Mouse (Mus musculus) limb, embryonic 10.5 days (tissue): ENCODE results near the gene Krtap4-16. TPM values are rescaled to one million over a fixed set of nuclear protein-coding genes. Genes with fewer than 3 reads are reported as not detected.
"Not testable (repeated sequence)": the region's sequence is repeated elsewhere in the genome, so short reads cannot be mapped to it uniquely, and the experiment has no call there.

Source experiments
- DNase-seq: peaks from one replicate; pipeline ENCODE4 v3.0.0-alpha.2; 2017; ENCODE audit warnings: low spot score
- H3K27ac ChIP-seq: fragments of 300-500 bp; sonication (generic); 2 replicates; pipeline ENCODE4 v1.5.1; 2016; ENCODE audit warnings: mild to moderate bottlenecking
- H3K27me3 ChIP-seq: fragments of 300-500 bp; sonication (generic); 2 replicates; pipeline ENCODE4 v1.6.1; 2016; ENCODE audit warnings: low read depth, mild to moderate bottlenecking; ENCODE audit not compliant: poor library complexity, severe bottlenecking
- H3K36me3 ChIP-seq: fragments of 300-500 bp; sonication (generic); 2 replicates; pipeline ENCODE4 v1.6.1; 2016; ENCODE audit warnings: mild to moderate bottlenecking, moderate library complexity
- H3K4me1 ChIP-seq: fragments of 300-500 bp; sonication (generic); 2 replicates; pipeline ENCODE4 v1.6.1; 2016
- H3K4me3 ChIP-seq: fragments of 300-500 bp; sonication (generic); 2 replicates; pipeline ENCODE4 v1.5.1; 2016; ENCODE audit warnings: mild to moderate bottlenecking, moderate library complexity
- H3K9me3 ChIP-seq: fragments of 300-500 bp; sonication (generic); replicated peaks from 2 replicates; pipeline ENCODE4 v1.6.1; 2016; ENCODE audit warnings: mild to moderate bottlenecking
- WGBS: fragments of 180-500 bp; shearing (Covaris S2); methylation state at CpG from one replicate; pipeline ENCODE4 v1.1.7; 2016; 5-methylcytosine and 5-hydroxymethylcytosine counted together
- polyA plus RNA-seq: library from polyadenylated mRNA; unstranded; fragments of >200 nt; fragmentation: Nextera tagmentation; extraction: Ambion mirVana; gene quantifications from 2 replicates; pipeline ENCODE4 v1.2.1, GENCODE M21; 2016

Gene Krtap4-16
- not detected in 2 replicates for polyA plus RNA-seq

GRCm38 (mm10) chr11:99851508-99851907, at the start of gene Krtap4-16:
TSS of gene Krtap4-16 (minus strand) at chr11:99851608.
- no peak within 1 kb of the TSS for H3K4me3 ChIP-seq
- no peaks in the 10 kb centered on the region for H3K9me3 ChIP-seq
- H3K4me1 ChIP-seq = no peaks in the 10 kb centered on the region
- no peaks in the 10 kb centered on the region for H3K27me3 ChIP-seq
- no peak for DNase-seq
- H3K27ac ChIP-seq = no peak within 1 kb of the TSS
- no peaks in the 10 kb centered on the region for H3K36me3 ChIP-seq

GRCm38 (mm10) chr11:99878887-99879286, 27.5 kb upstream of the Krtap4-16 start, which contains the start of gene Gm11567:
TSS of gene Gm11567 (plus strand) at chr11:99879187.
- H3K27ac ChIP-seq, H3K9me3 ChIP-seq, H3K36me3 ChIP-seq, H3K4me3 ChIP-seq, H3K4me1 ChIP-seq, DNase-seq, H3K27me3 ChIP-seq: not testable (repeated sequence)
- 62% methylated on average over 1 of the region's 1 CpGs for WGBS

- DNase-seq, H3K4me1 ChIP-seq, H3K36me3 ChIP-seq, H3K27me3 ChIP-seq, H3K9me3 ChIP-seq, H3K27ac ChIP-seq, H3K4me3 ChIP-seq: not testable (repeated sequence)
- WGBS = 90% methylated on average over 1 of the region's 1 CpGs
Observed at GRCm38 (mm10) chr11:99873089-99873488, 21.7 kb upstream of the Krtap4-16 start, which contains the start of gene Krtap9-1. TSS of gene Krtap9-1 (plus strand) at chr11:99873389.

- H3K36me3 ChIP-seq, H3K27ac ChIP-seq, H3K9me3 ChIP-seq, DNase-seq, H3K4me3 ChIP-seq, H3K27me3 ChIP-seq, H3K4me1 ChIP-seq: not testable (repeated sequence)
- WGBS = 79% methylated on average over 1 of the region's 1 CpGs
Observed at GRCm38 (mm10) chr11:99864176-99864575, 12.8 kb upstream of the Krtap4-16 start, which contains the start of gene Gm11559. TSS of gene Gm11559 (plus strand) at chr11:99864476.

- H3K27ac ChIP-seq = no peak overlapping the region
- H3K36me3 ChIP-seq = no peaks in the 10 kb centered on the region
- no peaks in the 10 kb centered on the region for H3K4me1 ChIP-seq
- no peaks in the 10 kb centered on the region for H3K9me3 ChIP-seq
- 89% methylated on average over 2 of the region's 2 CpGs for WGBS
- DNase-seq = no peak
- no peak overlapping the region for H3K4me3 ChIP-seq
- no peaks in the 10 kb centered on the region for H3K27me3 ChIP-seq
Observed at GRCm38 (mm10) chr11:99858761-99859160, 7.4 kb upstream of the Krtap4-16 start.

- H3K9me3 ChIP-seq = no peaks in the 10 kb centered on the region
- H3K27me3 ChIP-seq = no peaks in the 10 kb centered on the region
- no peaks in the 10 kb centered on the region for H3K4me1 ChIP-seq
- 91% methylated on average over 2 of the region's 2 CpGs for WGBS
- no peak for DNase-seq
- H3K27ac ChIP-seq = no peak within 1 kb of the TSS
- H3K4me3 ChIP-seq = no peak within 1 kb of the TSS
- no peaks in the 10 kb centered on the region for H3K36me3 ChIP-seq
Observed at GRCm38 (mm10) chr11:99857617-99858016, 6.2 kb upstream of the Krtap4-16 start, which contains the start of gene Gm11568. TSS of gene Gm11568 (plus strand) at chr11:99857917.

GRCm38 (mm10) chr11:99854121-99854520, 2.7 kb upstream of the Krtap4-16 start:
- Histone ChIP-seq H3K36me3 (no peaks in the 10 kb centered on the region), H3K27me3 (no peaks in the 10 kb centered on the region), H3K9me3 (no peaks in the 10 kb centered on the region), H3K4me3 (no peak overlapping the region), H3K4me1 (no peaks in the 10 kb centered on the region), H3K27ac (no peak overlapping the region)
- whole genome bisulfite sequencing = 60% methylated on average over 3 of the region's 3 CpGs
- no peak for DNase-seq

- Histone ChIP-seq H3K27ac (no peak overlapping the region), H3K36me3 (no peaks in the 10 kb centered on the region), H3K4me1 (peaks cover 7% of the 10 kb centered on the region; the same call in 1 of the 2 replicates), H3K4me3 (no peak overlapping the region), H3K9me3 (no peaks in the 10 kb centered on the region), H3K27me3 (no peaks in the 10 kb centered on the region)
- WGBS = 94% methylated on average over 2 of the region's 2 CpGs
- DNase-seq = no peak
Observed at GRCm38 (mm10) chr11:99846746-99847145, 4.7 kb downstream of the Krtap4-16 start.

GRCm38 (mm10) chr11:99842185-99842584, 9.2 kb downstream of the Krtap4-16 start:
- no peak overlapping the region for H3K4me3 ChIP-seq
- H3K27ac ChIP-seq = no peak overlapping the region
- peaks cover 11% of the 10 kb centered on the region for H3K4me1 ChIP-seq
- no peaks in the 10 kb centered on the region for H3K9me3 ChIP-seq
- 45% methylated on average over 1 of the region's 1 CpGs for WGBS
- H3K27me3 ChIP-seq = no peaks in the 10 kb centered on the region
- no peak for DNase-seq
- no peaks in the 10 kb centered on the region for H3K36me3 ChIP-seq

GRCm38 (mm10) chr11:99837966-99838365, 13.4 kb downstream of the Krtap4-16 start, which contains the start of gene 2300003K06Rik:
TSS of gene 2300003K06Rik (minus strand) at chr11:99838066.
- 83% methylated on average over 1 of the region's 1 CpGs for WGBS
- Histone ChIP-seq H3K4me3 (no peak within 1 kb of the TSS), H3K36me3 (no peaks in the 10 kb centered on the region), H3K27me3 (no peaks in the 10 kb centered on the region), H3K4me1 (peaks cover 11% of the 10 kb centered on the region), H3K27ac (no peak within 1 kb of the TSS), H3K9me3 (no peaks in the 10 kb centered on the region)
- DNase-seq = no peak

GRCm38 (mm10) chr11:99815566-99815965, 35.8 kb downstream of the Krtap4-16 start, which contains the start of gene Gm11564:
TSS of gene Gm11564 (minus strand) at chr11:99815666.
- H3K27me3 ChIP-seq, H3K4me3 ChIP-seq, DNase-seq, H3K36me3 ChIP-seq, H3K4me1 ChIP-seq, H3K9me3 ChIP-seq, H3K27ac ChIP-seq: not testable (repeated sequence)
- WGBS = 95% methylated on average over 2 of the region's 2 CpGs

GRCm38 (mm10) chr11:99809792-99810191, 41.6 kb downstream of the Krtap4-16 start, which contains the start of gene Krtap4-13:
TSS of gene Krtap4-13 (minus strand) at chr11:99809892.
- H3K4me1 ChIP-seq, H3K9me3 ChIP-seq, H3K4me3 ChIP-seq, H3K36me3 ChIP-seq, H3K27ac ChIP-seq, DNase-seq, H3K27me3 ChIP-seq: not testable (repeated sequence)

- H3K4me3 ChIP-seq, H3K27ac ChIP-seq, H3K27me3 ChIP-seq, H3K36me3 ChIP-seq, DNase-seq, H3K9me3 ChIP-seq, H3K4me1 ChIP-seq: not testable (repeated sequence)
- no CpG with 5 or more reads among the region's 1 CpGs for WGBS
Observed at GRCm38 (mm10) chr11:99804346-99804745, 47.1 kb downstream of the Krtap4-16 start, which contains the start of gene Gm11554. TSS of gene Gm11554 (minus strand) at chr11:99804446.
